Mouse (Mus musculus): ENCODE data around the gene Nin. TPM values are rescaled to one million over a fixed set of nuclear protein-coding genes. Genes with fewer than 3 reads are reported as not detected.

Gene Nin
- polyA plus RNA-seq, 1 experiment from 2014 or later, result 26.1 TPM

GRCm38 (mm10) chr12:70084198-70084597 is 29.3 kb downstream of the Nin start:
- Histone ChIP-seq H3K9ac (replicated peaks; ENCODE audit: low read depth, low read length) (no peak overlapping the region), H3K4me2 (replicated peaks; ENCODE audit: low read depth, low read length) (no peak overlapping the region), H3K4me3 (ENCODE audit: low read depth, low read length) (no peak overlapping the region), H3K9me3 (ENCODE audit: control insufficient read depth, low read depth, low read length) (no peaks in the 10 kb centered on the region), H3K27ac (ENCODE audit: low read length) (no peak overlapping the region), H3K27me3 (ENCODE audit: control insufficient read depth, insufficient read depth, low read length) (no peaks in the 10 kb centered on the region), H3K36me3 (ENCODE audit: control insufficient read depth, insufficient read depth, low read length) (no peaks in the 10 kb centered on the region), H3K4me1 (ENCODE audit: control insufficient read depth, insufficient read depth, low read length) (no peaks in the 10 kb centered on the region)
- WGBS, result 95% methylated on average over 5 of the region's 5 CpGs
- no peak for ATAC-seq (ENCODE audit: insufficient number of reproducible peaks, insufficient read depth, low FRiP score, low read depth)

- Histone ChIP-seq H3K4me1 (ENCODE audit: control insufficient read depth, insufficient read depth, low read length) (no peaks in the 10 kb centered on the region), H3K9ac (replicated peaks; ENCODE audit: low read depth, low read length) (no peak overlapping the region), H3K9me3 (ENCODE audit: control insufficient read depth, low read depth, low read length) (no peaks in the 10 kb centered on the region), H3K27me3 (ENCODE audit: control insufficient read depth, insufficient read depth, low read length) (no peaks in the 10 kb centered on the region), H3K4me3 (ENCODE audit: low read depth, low read length) (no peak overlapping the region), H3K4me2 (replicated peaks; ENCODE audit: low read depth, low read length) (no peak overlapping the region), H3K36me3 (ENCODE audit: control insufficient read depth, insufficient read depth, low read length) (no peaks in the 10 kb centered on the region), H3K27ac (ENCODE audit: low read length) (no peak overlapping the region)
- WGBS, result 95% methylated on average over 4 of the region's 4 CpGs
- no peak for ATAC-seq (ENCODE audit: insufficient number of reproducible peaks, insufficient read depth, low FRiP score, low read depth)
These were observed 29.8 kb downstream of the Nin start for GRCm38 (mm10) chr12:70083737-70084136.

GRCm38 (mm10) chr12:70082935-70083532 is 30.5 kb downstream of the Nin start:
- H3K4me2 ChIP-seq (replicated peaks; ENCODE audit: low read depth, low read length), result no peak overlapping the region
- H3K36me3 ChIP-seq (ENCODE audit: control insufficient read depth, insufficient read depth, low read length), result no peaks in the 10 kb centered on the region
- ATAC-seq (ENCODE audit: insufficient number of reproducible peaks, insufficient read depth, low FRiP score, low read depth), result no peak
- no peak overlapping the region for H3K4me3 ChIP-seq (ENCODE audit: low read depth, low read length)
- no peaks in the 10 kb centered on the region for H3K9me3 ChIP-seq (ENCODE audit: control insufficient read depth, low read depth, low read length)
- no peak overlapping the region for H3K9ac ChIP-seq (replicated peaks; ENCODE audit: low read depth, low read length)
- no peak overlapping the region for H3K27ac ChIP-seq (ENCODE audit: low read length)
- no peaks in the 10 kb centered on the region for H3K27me3 ChIP-seq (ENCODE audit: control insufficient read depth, insufficient read depth, low read length)
- H3K4me1 ChIP-seq (ENCODE audit: control insufficient read depth, insufficient read depth, low read length), result no peaks in the 10 kb centered on the region
- WGBS, result 84% methylated on average over 3 of the region's 3 CpGs

- Histone ChIP-seq H3K9me3 (ENCODE audit: control insufficient read depth, low read depth, low read length) (no peaks in the 10 kb centered on the region), H3K4me1 (ENCODE audit: control insufficient read depth, insufficient read depth, low read length) (no peaks in the 10 kb centered on the region), H3K4me3 (ENCODE audit: low read depth, low read length) (no peak overlapping the region), H3K9ac (replicated peaks; ENCODE audit: low read depth, low read length) (no peak overlapping the region), H3K4me2 (replicated peaks; ENCODE audit: low read depth, low read length) (no peak overlapping the region), H3K27ac (ENCODE audit: low read length) (no peak overlapping the region), H3K36me3 (ENCODE audit: control insufficient read depth, insufficient read depth, low read length) (no peaks in the 10 kb centered on the region), H3K27me3 (ENCODE audit: control insufficient read depth, insufficient read depth, low read length) (no peaks in the 10 kb centered on the region)
- WGBS, result 88% methylated on average over 9 of the region's 9 CpGs
- no peak for ATAC-seq (ENCODE audit: insufficient number of reproducible peaks, insufficient read depth, low FRiP score, low read depth)
These were observed 31.0 kb downstream of the Nin start for GRCm38 (mm10) chr12:70082485-70082884.

- Histone ChIP-seq H3K4me2 (replicated peaks; ENCODE audit: low read depth, low read length) (no peak overlapping the region), H3K9me3 (ENCODE audit: control insufficient read depth, low read depth, low read length) (no peaks in the 10 kb centered on the region), H3K27me3 (ENCODE audit: control insufficient read depth, insufficient read depth, low read length) (no peaks in the 10 kb centered on the region), H3K4me1 (ENCODE audit: control insufficient read depth, insufficient read depth, low read length) (no peaks in the 10 kb centered on the region), H3K27ac (ENCODE audit: low read length) (no peak overlapping the region), H3K36me3 (ENCODE audit: control insufficient read depth, insufficient read depth, low read length) (no peaks in the 10 kb centered on the region; the same call in 1 of the 2 replicates), H3K9ac (replicated peaks; ENCODE audit: low read depth, low read length) (no peak overlapping the region), H3K4me3 (ENCODE audit: low read depth, low read length) (no peak overlapping the region)
- WGBS, result 83% methylated on average over 7 of the region's 7 CpGs
- ATAC-seq (ENCODE audit: insufficient number of reproducible peaks, insufficient read depth, low FRiP score, low read depth), result no peak
These were observed 35.0 kb downstream of the Nin start for GRCm38 (mm10) chr12:70078471-70079025.

- 94% methylated on average over 11 of the region's 11 CpGs for WGBS
- no peak for ATAC-seq (ENCODE audit: insufficient number of reproducible peaks, insufficient read depth, low FRiP score, low read depth)
These were observed 37.0 kb downstream of the Nin start for GRCm38 (mm10) chr12:70076493-70076892.

GRCm38 (mm10) chr12:70075001-70075400 is 38.5 kb downstream of the Nin start:
- no peaks in the 10 kb centered on the region for H3K27me3 ChIP-seq (ENCODE audit: control insufficient read depth, insufficient read depth, low read length)
- peaks cover 3% of the 10 kb centered on the region; the same call in 1 of the 2 replicates for H3K36me3 ChIP-seq (ENCODE audit: control insufficient read depth, insufficient read depth, low read length)
- H3K27ac ChIP-seq (ENCODE audit: low read length), result no peak overlapping the region
- no peak overlapping the region for H3K9ac ChIP-seq (replicated peaks; ENCODE audit: low read depth, low read length)
- H3K4me2 ChIP-seq (replicated peaks; ENCODE audit: low read depth, low read length), result no peak overlapping the region
- ATAC-seq (ENCODE audit: insufficient number of reproducible peaks, insufficient read depth, low FRiP score, low read depth), result no peak
- no peak overlapping the region for H3K4me3 ChIP-seq (ENCODE audit: low read depth, low read length)
- no peaks in the 10 kb centered on the region for H3K9me3 ChIP-seq (ENCODE audit: control insufficient read depth, low read depth, low read length)
- WGBS, result 77% methylated on average over 2 of the region's 2 CpGs
- H3K4me1 ChIP-seq (ENCODE audit: control insufficient read depth, insufficient read depth, low read length), result no peaks in the 10 kb centered on the region

More at GRCm38 (mm10) chr12:70076493-70076892, 37.0 kb downstream of the Nin start:
- H3K27me3 ChIP-seq (ENCODE audit: control insufficient read depth, insufficient read depth, low read length), result no peaks in the 10 kb centered on the region
- no peak overlapping the region for H3K4me3 ChIP-seq (ENCODE audit: low read depth, low read length)
- no peak overlapping the region for H3K4me2 ChIP-seq (replicated peaks; ENCODE audit: low read depth, low read length)
- H3K4me1 ChIP-seq (ENCODE audit: control insufficient read depth, insufficient read depth, low read length), result no peaks in the 10 kb centered on the region
- H3K9me3 ChIP-seq (ENCODE audit: control insufficient read depth, low read depth, low read length), result no peaks in the 10 kb centered on the region
- peaks cover 2% of the 10 kb centered on the region; the same call in 1 of the 2 replicates for H3K36me3 ChIP-seq (ENCODE audit: control insufficient read depth, insufficient read depth, low read length)
- H3K27ac ChIP-seq (ENCODE audit: low read length), result no peak overlapping the region
- no peak overlapping the region for H3K9ac ChIP-seq (replicated peaks; ENCODE audit: low read depth, low read length)

DNA sequence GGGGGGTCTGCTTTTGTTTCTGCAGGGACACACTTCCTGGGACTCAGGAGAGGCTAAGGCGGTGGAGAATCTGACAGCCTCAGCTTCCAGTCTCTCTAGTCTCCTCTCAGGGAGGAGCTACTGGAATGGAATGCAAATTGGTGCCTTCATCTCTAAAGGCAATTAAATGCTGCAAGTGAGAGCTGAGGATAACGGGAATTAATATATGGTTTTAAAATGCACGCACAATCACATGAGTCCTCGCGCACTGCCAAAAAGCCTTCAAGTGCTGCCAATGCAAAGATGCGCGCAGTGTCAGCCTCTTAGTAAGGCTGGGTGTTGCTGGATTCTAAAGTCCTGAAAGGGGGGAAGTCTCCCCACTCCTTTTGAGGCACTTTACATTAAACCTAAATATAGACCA is 42.6 kb downstream of the Nin start:
- H3K4me2 ChIP-seq (replicated peaks; ENCODE audit: low read depth, low read length), result no peak overlapping the region
- no peak for ATAC-seq (ENCODE audit: insufficient number of reproducible peaks, insufficient read depth, low FRiP score, low read depth)
- WGBS, result 77% methylated on average over 7 of the region's 7 CpGs

DNA sequence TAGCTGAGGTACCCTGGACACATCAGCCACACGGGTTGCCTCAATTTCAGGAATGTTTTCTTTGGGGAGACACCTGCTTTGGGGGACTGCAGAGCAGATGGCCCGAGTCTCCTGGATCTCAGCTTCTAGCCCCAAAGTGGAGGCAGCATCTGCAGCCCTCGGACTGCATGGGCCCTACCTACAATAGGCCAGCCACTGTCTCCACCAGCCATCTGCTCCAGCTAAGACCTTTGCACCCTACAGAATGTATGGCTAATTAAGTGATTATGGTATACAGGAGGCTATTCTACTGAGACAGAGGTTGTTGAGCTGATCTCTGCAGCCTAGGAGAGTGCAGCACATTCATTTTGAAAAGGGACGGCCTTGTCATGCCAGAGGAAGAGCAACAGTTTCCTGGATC is 43.2 kb downstream of the Nin start:
- 54% methylated on average over 4 of the region's 4 CpGs for WGBS
- H3K36me3 ChIP-seq (ENCODE audit: control insufficient read depth, insufficient read depth, low read length), result peaks cover 3% of the 10 kb centered on the region; the same call in 1 of the 2 replicates
- no peak overlapping the region for H3K4me3 ChIP-seq (ENCODE audit: low read depth, low read length)
- ATAC-seq (ENCODE audit: insufficient number of reproducible peaks, insufficient read depth, low FRiP score, low read depth), result no peak
- no peaks in the 10 kb centered on the region for H3K9me3 ChIP-seq (ENCODE audit: control insufficient read depth, low read depth, low read length)
- H3K27me3 ChIP-seq (ENCODE audit: control insufficient read depth, insufficient read depth, low read length), result no peaks in the 10 kb centered on the region
- H3K4me1 ChIP-seq (ENCODE audit: control insufficient read depth, insufficient read depth, low read length), result no peaks in the 10 kb centered on the region
- no peak overlapping the region for H3K9ac ChIP-seq (replicated peaks; ENCODE audit: low read depth, low read length)
- H3K27ac ChIP-seq (ENCODE audit: low read length), result no peak overlapping the region
- no peak overlapping the region for H3K4me2 ChIP-seq (replicated peaks; ENCODE audit: low read depth, low read length)

More for the DNA sequence above, 42.6 kb downstream of the Nin start:
- Histone ChIP-seq H3K4me1 (ENCODE audit: control insufficient read depth, insufficient read depth, low read length) (no peaks in the 10 kb centered on the region), H3K9me3 (ENCODE audit: control insufficient read depth, low read depth, low read length) (no peaks in the 10 kb centered on the region), H3K4me3 (ENCODE audit: low read depth, low read length) (no peak overlapping the region), H3K36me3 (ENCODE audit: control insufficient read depth, insufficient read depth, low read length) (peaks cover 3% of the 10 kb centered on the region; the same call in 1 of the 2 replicates), H3K27ac (ENCODE audit: low read length) (no peak overlapping the region), H3K27me3 (ENCODE audit: control insufficient read depth, insufficient read depth, low read length) (no peaks in the 10 kb centered on the region), H3K9ac (replicated peaks; ENCODE audit: low read depth, low read length) (no peak overlapping the region)
